Mouse (Mus musculus) forebrain, embryonic 10.5 days (tissue): ENCODE data around the gene Trim56. TPM values are rescaled to one million over a fixed set of nuclear protein-coding genes. Genes with fewer than 3 reads are reported as not detected.
A peak's percentile ranks its signal among the peaks of the same experiment; 100 is the strongest.

Experiments used
- DNase-seq: peaks from one replicate; pipeline ENCODE4 v3.0.0-alpha.2; 2017; ENCODE audit warnings: low spot score; ENCODE audit errors: extremely low spot score
- H3K27ac ChIP-seq: fragments of 300-500 bp; sonication (generic); 2 replicates; pipeline ENCODE4 v1.5.1; 2016; ENCODE audit warnings: mild to moderate bottlenecking
- H3K27me3 ChIP-seq: fragments of 300-500 bp; sonication (generic); 2 replicates; pipeline ENCODE4 v1.6.1; 2016; ENCODE audit warnings: mild to moderate bottlenecking; ENCODE audit not compliant: poor library complexity, severe bottlenecking
- H3K36me3 ChIP-seq: fragments of 300-500 bp; sonication (generic); replicated peaks from 2 replicates; pipeline ENCODE4 v1.6.1; 2016; ENCODE audit warnings: mild to moderate bottlenecking, moderate library complexity
- H3K4me1 ChIP-seq: fragments of 300-500 bp; sonication (generic); 2 replicates; pipeline ENCODE4 v1.6.1; 2016
- H3K4me3 ChIP-seq: fragments of 300-500 bp; sonication (generic); 2 replicates; pipeline ENCODE4 v1.5.1; 2016; ENCODE audit warnings: mild to moderate bottlenecking, moderate library complexity
- H3K9me3 ChIP-seq: fragments of 300-500 bp; sonication (generic); 2 replicates; pipeline ENCODE4 v1.6.1; 2016; ENCODE audit warnings: mild to moderate bottlenecking, moderate library complexity
- WGBS: fragments of 180-500 bp; shearing (Covaris S2); methylation state at CpG from one replicate; pipeline ENCODE4 v1.1.7; 2016; 5-methylcytosine and 5-hydroxymethylcytosine counted together
- polyA plus RNA-seq: library from polyadenylated mRNA; unstranded; fragments of >200 nt; fragmentation: Nextera tagmentation; extraction: Ambion mirVana; gene quantifications from 2 replicates; pipeline ENCODE4 v1.2.1, GENCODE M21; 2016

The Trim56 gene
- polyA plus RNA-seq, 1 experiment from 2014 or later = 5.0 TPM

DNA sequence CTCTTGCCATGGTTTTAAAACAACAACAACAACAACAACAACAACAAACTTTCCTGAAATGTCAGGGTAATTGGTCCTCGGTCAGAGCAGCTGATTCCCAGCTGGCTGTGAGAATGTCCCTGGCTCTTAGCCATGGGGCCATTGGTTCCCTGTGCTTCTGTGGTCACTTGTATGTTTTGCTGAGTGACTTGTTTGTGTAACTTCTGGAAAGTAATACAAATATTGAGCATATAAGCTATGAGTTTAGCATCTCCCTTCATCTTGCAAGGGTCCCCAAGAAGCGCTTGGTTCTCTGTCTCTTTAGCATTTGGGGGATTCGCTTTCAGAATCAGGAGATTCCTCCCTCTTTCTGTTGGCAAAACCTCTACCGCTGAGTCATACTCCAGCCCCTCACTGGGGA is 9.6 kb downstream of the Trim56 start:
- Histone ChIP-seq H3K27me3 (no peaks in the 10 kb centered on the region), H3K4me1 (peaks cover 11% of the 10 kb centered on the region), H3K9me3 (no peaks in the 10 kb centered on the region), H3K27ac (no peak overlapping the region), H3K4me3 (no peak overlapping the region), H3K36me3 (0 out of 2 replicates have a peak, but pooled peaks cover 4% of the 10 kb centered on the region)
- no peak for DNase-seq
- 79% methylated on average over 4 of the region's 4 CpGs for WGBS

DNA sequence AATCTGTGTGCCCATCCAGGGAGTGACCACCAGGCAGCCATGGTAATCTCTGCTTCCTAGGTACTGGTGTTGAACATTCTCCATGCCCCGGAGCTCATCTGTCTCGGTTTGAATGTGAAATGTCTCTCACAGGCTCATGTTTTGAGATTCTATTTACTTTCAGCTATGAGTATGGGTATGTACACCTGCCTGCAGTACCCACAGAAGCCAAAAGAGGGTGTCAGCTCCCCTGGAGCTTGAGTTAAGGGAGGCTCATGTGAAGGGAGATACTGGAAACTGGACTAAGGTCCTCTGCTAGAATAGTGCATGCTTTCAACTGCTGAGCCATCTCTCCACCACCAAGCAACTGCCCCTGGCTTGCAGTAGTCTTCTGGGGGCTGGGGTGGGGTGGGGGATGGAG is 12.0 kb downstream of the Trim56 start:
- Histone ChIP-seq H3K4me1 (peaks cover 11% of the 10 kb centered on the region), H3K9me3 (no peaks in the 10 kb centered on the region), H3K27ac (peak overlapping the region; percentile 48), H3K36me3 (no peaks in the 10 kb centered on the region), H3K27me3 (no peaks in the 10 kb centered on the region), H3K4me3 (no peak overlapping the region)
- WGBS = 86% methylated on average over 2 of the region's 2 CpGs
- no peak for DNase-seq

DNA sequence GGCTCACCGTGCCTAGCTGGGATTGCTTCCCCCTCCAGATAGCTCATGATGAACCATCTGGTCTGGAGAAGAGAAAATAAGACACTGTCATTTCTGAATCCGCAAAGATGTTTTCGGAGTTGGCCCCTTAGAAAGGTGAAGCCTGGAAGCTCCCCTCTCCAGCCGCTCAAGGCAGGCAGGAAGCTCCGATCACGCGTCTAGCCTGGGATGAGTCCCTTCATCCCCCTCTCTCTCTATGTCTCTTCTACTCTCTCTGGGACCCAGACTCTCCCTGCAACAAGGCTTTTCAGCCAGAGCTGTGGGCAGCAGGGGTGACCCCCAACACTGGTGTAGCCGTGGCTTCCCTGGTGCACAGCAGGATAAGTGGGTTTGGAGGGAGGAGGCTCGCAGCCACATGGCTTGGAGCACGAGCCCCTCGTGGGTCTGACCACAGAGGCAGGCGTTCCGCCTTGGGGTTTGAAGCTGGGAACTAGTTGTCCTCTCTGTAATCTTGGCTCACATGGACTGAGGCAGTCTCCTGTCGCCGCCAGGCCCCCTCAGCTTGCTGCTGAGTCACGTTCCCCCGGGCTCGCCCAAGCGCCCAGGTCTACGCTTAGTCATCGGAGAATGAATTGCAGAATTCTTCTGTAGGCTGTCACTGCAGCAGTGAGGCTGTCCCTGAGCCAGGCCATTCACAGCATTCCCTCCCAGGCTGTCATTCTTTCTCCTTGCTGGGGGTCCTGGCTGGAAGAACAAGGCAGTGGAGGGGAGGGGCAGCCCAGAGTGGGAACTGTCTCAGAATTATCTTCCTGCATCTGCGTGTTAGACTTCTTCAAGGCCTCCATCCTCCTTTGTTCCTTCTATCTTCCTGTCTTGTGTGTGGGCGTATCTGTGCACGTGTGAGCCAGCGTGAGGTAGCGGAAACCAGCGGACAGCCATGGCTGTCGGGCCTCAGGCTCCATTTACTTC is 13.2 kb downstream of the Trim56 start:
- Histone ChIP-seq H3K4me3 (no peak overlapping the region), H3K4me1 (peaks cover 11% of the 10 kb centered on the region), H3K9me3 (no peaks in the 10 kb centered on the region), H3K27me3 (no peaks in the 10 kb centered on the region), H3K27ac (peak overlapping the region; percentile 48), H3K36me3 (no peaks in the 10 kb centered on the region)
- 78% methylated on average over 28 of the region's 28 CpGs for WGBS
- no peak for DNase-seq

DNA sequence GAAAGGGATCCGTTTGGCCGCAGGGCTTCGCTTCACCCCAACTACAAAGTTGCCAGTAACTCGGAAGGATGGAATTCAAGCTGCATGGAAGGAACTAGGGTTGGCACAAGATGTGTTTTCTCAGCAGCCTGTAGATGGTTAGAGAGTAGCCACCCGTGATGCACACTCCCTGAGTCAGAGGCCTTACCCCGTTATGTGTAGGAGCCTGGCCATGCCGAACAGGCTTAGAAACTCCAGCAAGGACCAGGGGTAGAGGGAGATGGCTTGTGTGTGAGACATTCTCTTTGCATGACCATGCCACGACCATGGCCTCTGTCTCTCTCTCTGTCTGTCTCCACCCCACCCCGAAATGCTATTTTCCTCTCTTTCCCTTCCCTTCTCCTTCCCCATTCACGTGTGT is 13.9 kb downstream of the Trim56 start:
- Histone ChIP-seq H3K4me1 (peaks cover 11% of the 10 kb centered on the region), H3K4me3 (no peak overlapping the region), H3K9me3 (no peaks in the 10 kb centered on the region), H3K36me3 (no peaks in the 10 kb centered on the region), H3K27ac (0 out of 2 replicates have a peak overlapping the region, but pooled peaks have one; percentile 48), H3K27me3 (no peaks in the 10 kb centered on the region)
- no peak for DNase-seq
- 79% methylated on average over 10 of the region's 10 CpGs for WGBS

DNA sequence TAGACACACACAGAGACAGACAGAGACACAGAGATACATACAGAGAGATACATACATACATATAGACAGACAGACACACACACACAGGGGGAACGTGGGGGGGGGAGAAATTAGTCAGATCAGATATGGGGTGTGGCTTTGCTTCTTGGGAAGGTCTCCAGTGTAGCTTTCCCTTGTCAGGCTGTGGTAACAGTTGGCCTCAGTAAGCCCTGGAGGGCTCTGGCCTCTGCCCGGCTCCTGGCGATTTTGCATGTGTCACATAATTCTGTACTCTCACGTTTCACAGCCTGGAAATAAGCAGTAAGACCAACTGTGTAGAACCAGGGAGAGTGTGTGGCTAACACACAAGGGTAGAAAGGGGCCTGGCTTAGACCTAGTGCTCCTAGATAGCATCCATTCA is 15.3 kb downstream of the Trim56 start:
- peaks cover 7% of the 10 kb centered on the region for H3K4me1 ChIP-seq
- H3K9me3 ChIP-seq = no peaks in the 10 kb centered on the region
- WGBS = 62% methylated on average over 4 of the region's 4 CpGs
- no peak overlapping the region for H3K4me3 ChIP-seq
- H3K27me3 ChIP-seq = no peaks in the 10 kb centered on the region
- DNase-seq = no peak
- H3K27ac ChIP-seq = no peak overlapping the region
- H3K36me3 ChIP-seq = no peaks in the 10 kb centered on the region

DNA sequence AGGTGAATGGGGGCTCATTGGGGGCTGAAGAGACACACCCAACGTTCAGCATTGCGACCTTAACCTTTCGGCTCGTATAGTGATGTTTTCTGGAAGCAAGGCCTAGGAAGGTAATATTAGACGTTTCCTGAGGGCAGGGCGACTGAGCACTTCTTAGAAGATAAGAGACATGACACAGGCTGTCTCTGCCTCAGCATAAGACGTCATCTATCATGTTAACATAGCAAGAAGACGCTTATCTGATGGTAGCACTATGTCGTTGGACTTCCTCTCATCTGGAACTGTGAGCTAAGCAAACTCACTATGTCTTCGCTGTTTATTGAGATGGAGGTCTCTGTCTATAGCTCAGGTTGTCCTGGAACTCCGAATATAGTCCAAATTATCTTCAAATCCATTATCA is 17.6 kb downstream of the Trim56 start:
- H3K27ac ChIP-seq = no peak overlapping the region
- H3K9me3 ChIP-seq = no peaks in the 10 kb centered on the region
- no peaks in the 10 kb centered on the region for H3K36me3 ChIP-seq
- no peak for DNase-seq
- H3K4me1 ChIP-seq = peaks cover 7% of the 10 kb centered on the region
- 79% methylated on average over 11 of the region's 11 CpGs for WGBS
- H3K27me3 ChIP-seq = no peaks in the 10 kb centered on the region
- no peak overlapping the region for H3K4me3 ChIP-seq

DNA sequence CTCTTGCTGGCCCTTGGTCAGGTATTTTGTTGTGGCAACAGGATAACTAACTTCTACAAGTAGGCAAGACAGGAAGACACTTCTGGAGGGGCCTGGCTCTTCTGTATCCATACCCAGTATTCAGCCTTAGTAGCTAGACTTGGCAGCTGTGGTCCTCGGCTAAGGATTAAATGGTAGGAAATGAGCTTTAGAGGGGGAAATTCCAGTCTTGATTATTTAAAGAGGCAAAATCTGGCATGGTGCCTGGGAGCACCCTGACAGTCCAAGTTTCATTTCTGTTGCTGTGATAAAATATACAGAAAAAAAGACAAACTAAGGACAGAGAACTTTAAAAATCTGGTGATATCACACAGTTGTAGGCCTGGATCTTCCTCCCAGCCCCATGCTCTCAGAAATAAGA is 20.0 kb downstream of the Trim56 start:
- H3K4me3 ChIP-seq = no peak overlapping the region
- H3K27me3 ChIP-seq = no peaks in the 10 kb centered on the region
- WGBS = 85% methylated on average over 1 of the region's 1 CpGs
- no peaks in the 10 kb centered on the region for H3K9me3 ChIP-seq
- no peak overlapping the region for H3K27ac ChIP-seq
- no peak for DNase-seq
- no peaks in the 10 kb centered on the region for H3K36me3 ChIP-seq
- no peaks in the 10 kb centered on the region for H3K4me1 ChIP-seq

DNA sequence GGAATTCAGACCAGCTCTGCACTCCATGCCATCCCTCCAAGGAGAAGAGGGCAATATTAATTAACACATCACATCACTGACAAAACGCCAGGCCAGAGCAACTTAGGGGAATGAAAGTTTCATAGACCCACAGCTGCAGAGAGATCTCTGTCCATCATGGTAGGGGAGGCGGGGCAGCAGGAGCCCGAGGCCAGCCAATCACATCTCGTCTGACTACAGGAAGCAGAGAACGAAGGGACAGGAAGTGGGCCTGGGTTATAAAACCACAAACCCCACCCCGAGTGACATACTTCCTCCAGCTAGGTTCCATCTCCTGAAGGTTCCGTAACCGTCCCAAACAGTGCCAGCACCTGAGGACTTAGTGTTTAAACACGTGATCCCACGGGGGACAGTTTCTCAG is 20.9 kb downstream of the Trim56 start:
- no peaks in the 10 kb centered on the region for H3K4me1 ChIP-seq
- H3K9me3 ChIP-seq = no peaks in the 10 kb centered on the region
- H3K27ac ChIP-seq = no peak overlapping the region
- no peak overlapping the region for H3K4me3 ChIP-seq
- no peaks in the 10 kb centered on the region for H3K27me3 ChIP-seq
- no peaks in the 10 kb centered on the region for H3K36me3 ChIP-seq
- 86% methylated on average over 10 of the region's 10 CpGs for WGBS
- no peak for DNase-seq

DNA sequence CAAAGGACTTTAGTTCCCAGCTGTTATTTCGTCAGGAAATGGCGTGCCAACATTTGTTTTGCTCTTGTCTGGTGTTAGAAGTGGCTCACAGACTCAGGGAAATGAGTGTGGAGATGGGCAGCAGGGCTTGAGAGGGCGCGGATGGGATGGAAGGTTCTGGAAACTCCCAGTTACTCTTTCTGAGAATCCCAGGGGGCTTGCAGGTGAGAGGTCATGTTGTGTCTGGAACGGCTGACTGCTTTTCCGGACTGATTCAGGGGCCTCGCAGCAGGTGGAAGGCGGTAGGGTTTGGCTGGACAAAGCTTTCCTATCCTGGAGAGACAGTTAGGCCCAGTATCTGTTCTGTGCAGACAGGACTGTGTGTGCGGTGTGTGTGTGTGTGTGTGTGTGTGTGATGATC is 22.3 kb downstream of the Trim56 start:
- no peaks in the 10 kb centered on the region for H3K4me1 ChIP-seq
- no peaks in the 10 kb centered on the region for H3K9me3 ChIP-seq
- DNase-seq = no peak
- WGBS = 89% methylated on average over 9 of the region's 9 CpGs
- no peak overlapping the region for H3K4me3 ChIP-seq
- no peaks in the 10 kb centered on the region for H3K36me3 ChIP-seq
- no peak overlapping the region for H3K27ac ChIP-seq
- H3K27me3 ChIP-seq = no peaks in the 10 kb centered on the region

DNA sequence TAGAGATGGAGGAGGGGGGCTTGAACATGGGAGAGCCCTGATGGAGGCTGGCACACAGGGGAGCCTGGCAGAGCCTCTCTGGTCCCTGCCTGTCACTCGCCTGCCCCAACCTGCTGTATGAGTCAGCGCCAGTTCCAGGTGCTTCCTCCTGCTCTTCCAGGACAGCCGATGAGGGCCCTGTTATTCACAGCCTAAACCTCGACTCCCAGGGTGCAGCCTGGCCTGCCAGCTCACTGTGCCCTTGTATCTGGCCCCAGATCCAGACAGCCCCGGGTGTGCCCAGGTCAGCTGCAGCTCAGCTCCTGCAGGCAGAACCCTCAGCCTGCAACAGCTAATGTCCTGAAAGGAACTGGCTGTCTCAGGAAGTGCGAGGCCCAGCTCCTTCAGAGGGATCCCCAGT is 24.4 kb downstream of the Trim56 start:
- no peaks in the 10 kb centered on the region for H3K4me1 ChIP-seq

DNA sequence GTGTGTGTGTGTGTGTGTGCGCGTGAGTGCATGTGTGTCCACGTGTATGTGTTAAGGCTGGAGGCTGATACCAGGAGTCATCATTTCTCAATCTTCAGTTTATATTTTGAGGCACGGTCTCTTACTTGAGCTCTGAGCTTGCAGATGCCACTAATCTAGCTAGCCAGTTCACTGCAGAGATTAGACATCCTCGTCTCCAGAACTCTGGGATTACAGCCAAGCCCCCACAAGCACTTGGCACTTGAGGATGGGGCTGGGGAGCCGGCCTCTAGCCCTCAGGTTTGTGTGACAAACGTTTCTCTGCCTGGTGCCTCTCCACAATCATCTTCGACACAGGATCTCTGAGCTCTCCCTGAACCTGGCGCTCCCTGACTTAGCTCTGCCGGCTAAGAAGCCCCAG is 25.1 kb downstream of the Trim56 start:
- 83% methylated on average over 10 of the region's 10 CpGs for WGBS
- DNase-seq = no peak
- no peak overlapping the region for H3K4me3 ChIP-seq

More for the DNA sequence above, 24.4 kb downstream of the Trim56 start:
- Histone ChIP-seq H3K36me3 (no peaks in the 10 kb centered on the region), H3K27me3 (no peaks in the 10 kb centered on the region), H3K9me3 (peaks cover 12% of the 10 kb centered on the region), H3K27ac (no peak overlapping the region), H3K4me3 (no peak overlapping the region)
- DNase-seq = no peak
- WGBS = 71% methylated on average over 6 of the region's 6 CpGs

DNA sequence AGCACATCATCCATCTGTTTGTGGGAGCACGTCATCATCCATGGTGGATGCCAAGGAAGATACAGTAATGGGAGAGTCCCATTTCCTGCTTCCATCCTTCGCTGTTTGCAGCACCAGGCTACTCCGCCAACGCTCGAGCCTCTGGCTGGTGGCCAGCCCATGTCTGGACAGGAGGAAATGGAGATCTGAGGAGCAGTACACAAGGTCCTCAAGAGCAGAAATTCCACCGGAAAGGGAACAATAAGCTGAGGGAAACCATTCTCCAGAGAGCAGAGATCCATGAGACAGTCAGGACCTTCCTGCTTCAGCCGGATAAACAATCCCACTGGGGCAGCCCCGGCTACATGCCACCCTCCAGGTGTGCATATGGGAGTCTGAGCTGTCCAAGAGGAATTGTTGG is 28.6 kb downstream of the Trim56 start:
- Histone ChIP-seq H3K27ac (no peak overlapping the region), H3K4me1 (no peaks in the 10 kb centered on the region), H3K9me3 (peaks cover 15% of the 10 kb centered on the region), H3K36me3 (no peaks in the 10 kb centered on the region), H3K27me3 (no peaks in the 10 kb centered on the region), H3K4me3 (no peak overlapping the region)
- no peak for DNase-seq
- WGBS = 92% methylated on average over 8 of the region's 8 CpGs

More for the DNA sequence above, 25.1 kb downstream of the Trim56 start:
- H3K36me3 ChIP-seq = no peaks in the 10 kb centered on the region
- H3K4me1 ChIP-seq = no peaks in the 10 kb centered on the region
- H3K9me3 ChIP-seq = peaks cover 15% of the 10 kb centered on the region
- no peaks in the 10 kb centered on the region for H3K27me3 ChIP-seq
- no peak overlapping the region for H3K27ac ChIP-seq

DNA sequence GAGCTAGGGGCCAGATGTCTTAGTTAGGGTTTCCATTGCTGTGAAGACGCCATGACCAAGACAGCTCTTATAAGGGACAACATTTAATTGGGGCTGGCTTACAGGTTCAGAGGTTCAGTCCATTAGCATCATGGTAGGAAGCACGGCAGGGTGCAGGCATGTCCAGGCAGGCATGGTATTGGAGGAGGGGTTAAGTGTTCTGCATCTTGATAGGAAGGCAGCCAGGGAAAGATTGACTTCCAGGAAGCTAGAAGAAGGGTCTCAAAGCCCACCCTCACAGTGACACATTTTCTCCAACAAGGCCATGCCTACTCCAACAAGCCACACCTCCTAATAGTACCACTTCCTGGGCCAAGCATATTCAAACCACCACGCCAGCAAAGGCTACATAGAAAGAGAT is 30.3 kb downstream of the Trim56 start:
- WGBS = 89% methylated on average over 3 of the region's 3 CpGs
- Histone ChIP-seq H3K27ac (no peak overlapping the region), H3K4me3 (no peak overlapping the region), H3K36me3 (no peaks in the 10 kb centered on the region), H3K4me1 (no peaks in the 10 kb centered on the region), H3K9me3 (peaks cover 15% of the 10 kb centered on the region), H3K27me3 (no peaks in the 10 kb centered on the region)
- DNase-seq = no peak
